Mouse (Mus musculus): ENCODE data around the gene Plekhg5. TPM values are rescaled to one million over a fixed set of nuclear protein-coding genes. Genes with fewer than 3 reads are reported as not detected.

Plekhg5 gene
- polyA plus RNA-seq, 1 experiment from 2014 or later = 3.9 TPM

GRCm38 (mm10) chr4:152097911-152098799 lies 25.9 kb downstream of the Plekhg5 start:
- no peak for DNase-seq (ENCODE audit: low spot score)

DNA sequence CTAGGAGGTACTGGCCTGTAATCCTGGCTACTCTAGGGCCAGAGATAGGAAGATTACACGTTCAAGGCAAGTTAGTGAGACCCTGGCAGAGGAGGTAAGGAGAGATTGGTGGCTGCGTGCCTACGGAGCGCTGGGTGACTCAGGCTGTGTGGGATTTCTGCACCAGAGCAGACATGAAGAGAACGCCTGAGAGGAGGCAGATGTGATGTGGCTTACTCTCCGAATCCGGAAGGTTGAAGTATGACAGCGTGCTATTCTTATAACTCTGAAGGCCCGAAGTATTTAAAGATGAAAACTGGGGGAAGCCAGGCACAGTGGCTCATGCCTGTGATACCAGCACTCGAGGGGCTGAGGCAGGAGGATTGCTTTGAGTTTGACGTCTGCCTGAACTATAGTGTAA lies 28.2 kb downstream of the Plekhg5 start:
- DNase-seq (ENCODE audit: low spot score) = no peak

DNA sequence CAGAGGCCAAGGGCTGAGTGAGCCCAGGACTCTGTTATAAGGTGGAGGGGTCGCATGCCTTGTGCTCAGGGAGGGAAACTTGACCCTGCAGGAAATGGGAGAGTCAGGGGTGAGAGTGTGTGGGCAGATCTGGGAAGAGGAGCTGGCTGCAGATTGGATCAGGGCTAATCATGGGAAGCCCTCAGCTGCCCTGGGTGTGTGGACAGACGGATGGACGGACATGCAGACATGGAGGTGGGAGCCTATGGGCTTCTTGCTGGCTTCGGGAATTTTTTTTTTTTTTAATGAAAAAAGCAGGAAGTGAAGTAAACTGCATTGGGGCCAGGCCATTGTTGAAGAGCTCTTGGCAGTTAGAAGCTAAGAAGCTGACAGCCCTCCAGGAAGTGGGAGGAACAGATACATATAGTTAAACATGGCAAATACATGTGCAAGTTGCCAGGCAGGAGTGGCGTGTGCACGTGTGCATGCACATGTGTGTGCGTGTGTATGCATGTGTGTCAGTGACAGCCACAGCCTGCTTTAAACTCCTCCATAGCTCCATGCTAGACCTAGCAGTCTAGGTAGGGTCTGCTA lies 28.9 kb downstream of the Plekhg5 start:
- DNase-seq (ENCODE audit: low spot score) = no peak

DNA sequence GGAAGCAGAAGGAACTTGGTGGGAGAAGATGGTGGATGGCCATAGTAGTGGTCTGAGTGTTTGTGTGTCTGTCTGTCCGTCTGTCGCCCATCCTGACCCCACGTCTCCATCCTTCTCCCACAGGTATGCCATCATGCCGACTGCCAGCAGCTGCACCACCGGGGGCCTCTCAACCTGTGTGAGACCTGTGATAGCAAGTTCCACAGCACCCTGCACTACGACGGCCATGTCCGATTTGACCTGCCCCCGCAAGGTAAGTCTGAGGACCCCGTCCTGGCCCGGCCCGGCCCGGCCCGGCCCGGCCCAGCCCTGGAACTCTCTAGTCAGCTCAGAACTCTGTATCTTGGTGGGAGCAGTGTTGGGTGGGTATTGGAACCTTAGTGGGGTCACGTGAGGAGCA lies 29.6 kb downstream of the Plekhg5 start:
- no peak for DNase-seq (ENCODE audit: low spot score)

DNA sequence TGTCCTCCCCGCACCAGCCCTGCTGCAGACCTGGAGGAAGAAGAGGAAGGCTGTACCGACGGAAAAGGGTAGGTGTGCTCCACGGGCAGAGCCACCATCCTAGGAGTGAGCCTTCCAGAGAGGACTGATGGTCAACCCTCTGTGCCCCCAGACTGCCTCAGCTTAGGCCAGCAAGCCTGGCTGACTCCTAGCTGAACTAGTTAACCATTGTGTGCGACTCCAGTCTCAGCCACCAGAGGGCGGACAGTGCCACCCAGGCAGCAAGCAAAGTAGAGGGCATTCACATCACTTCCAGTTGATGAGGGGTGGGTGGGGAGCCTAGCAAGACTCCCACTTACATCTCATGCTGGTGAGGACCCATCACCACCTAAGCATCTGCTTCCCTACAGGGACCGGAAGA lies 30.7 kb downstream of the Plekhg5 start:
- peak; percentile 77 for DNase-seq (ENCODE audit: low spot score)

DNA sequence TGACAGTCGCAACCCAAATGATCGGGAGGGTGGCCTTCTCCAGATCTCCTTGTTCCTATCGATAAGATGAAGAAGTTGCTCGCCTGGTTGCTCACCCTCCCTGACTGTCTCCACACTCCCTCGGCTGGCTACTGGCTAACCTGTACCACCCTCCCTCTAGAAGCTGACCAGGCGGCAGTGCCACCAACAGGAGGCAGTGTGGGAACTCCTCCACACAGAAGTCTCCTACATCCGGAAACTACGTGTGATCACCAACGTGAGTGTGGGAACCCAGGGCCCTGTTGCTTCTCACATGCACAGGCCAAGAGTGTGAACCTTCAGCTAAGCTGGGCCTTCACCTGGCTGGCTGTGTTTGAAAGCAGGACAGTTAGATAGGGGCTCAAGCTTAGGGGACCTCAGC lies 34.4 kb downstream of the Plekhg5 start:
- no peak for DNase-seq (ENCODE audit: low spot score)

DNA sequence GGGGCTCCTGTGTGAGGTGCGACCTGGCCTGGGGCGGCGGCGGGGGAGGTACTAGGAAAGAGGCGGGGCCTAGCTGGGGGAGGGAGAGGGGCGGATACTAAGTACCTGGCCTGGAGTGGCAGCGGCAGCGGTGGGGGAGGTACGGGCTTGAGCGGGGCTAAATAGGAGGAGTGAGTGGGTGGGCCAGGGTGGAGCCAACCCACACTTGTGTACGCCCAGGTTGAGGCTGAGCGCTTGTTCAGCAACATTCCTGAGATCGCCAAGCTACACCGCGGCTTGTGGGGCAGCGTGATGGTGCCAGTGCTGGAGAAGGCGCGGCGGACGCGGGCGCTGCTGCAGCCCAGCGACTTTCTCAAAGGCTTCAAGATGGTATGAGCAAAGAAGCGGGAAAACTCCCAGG lies 35.2 kb downstream of the Plekhg5 start:
- peak; percentile 55 for DNase-seq (ENCODE audit: low spot score)

DNA sequence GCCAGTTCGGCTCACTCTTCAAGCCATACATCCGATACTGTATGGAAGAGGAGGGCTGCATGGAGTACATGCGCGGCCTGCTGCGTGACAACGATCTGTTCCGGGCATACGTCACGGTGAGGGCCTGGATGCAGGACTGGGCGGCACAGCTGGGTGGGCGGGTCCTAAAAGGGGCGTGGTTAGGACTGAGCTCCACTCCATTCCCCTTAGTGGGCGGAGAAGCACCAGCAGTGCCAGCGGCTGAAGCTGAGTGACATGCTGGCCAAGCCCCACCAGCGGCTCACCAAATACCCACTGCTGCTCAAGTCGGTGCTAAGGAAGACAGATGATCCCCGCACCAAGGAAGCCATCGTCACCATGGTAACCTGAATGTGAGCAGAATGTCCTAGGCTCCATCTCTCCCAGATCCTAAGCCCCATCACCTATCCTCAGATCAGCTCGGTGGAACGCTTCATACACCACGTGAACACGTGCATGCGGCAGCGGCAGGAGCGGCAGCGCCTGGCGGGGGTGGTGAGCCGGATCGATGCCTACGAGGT lies 35.7 kb downstream of the Plekhg5 start:
- no peak for DNase-seq (ENCODE audit: low spot score)

- DNase-seq (ENCODE audit: low spot score) = no peak
These were observed 36.4 kb downstream of the Plekhg5 start for GRCm38 (mm10) chr4:152108673-152109072.

GRCm38 (mm10) chr4:152109509-152109908 lies 37.2 kb downstream of the Plekhg5 start:
- DNase-seq (ENCODE audit: low spot score) = no peak

DNA sequence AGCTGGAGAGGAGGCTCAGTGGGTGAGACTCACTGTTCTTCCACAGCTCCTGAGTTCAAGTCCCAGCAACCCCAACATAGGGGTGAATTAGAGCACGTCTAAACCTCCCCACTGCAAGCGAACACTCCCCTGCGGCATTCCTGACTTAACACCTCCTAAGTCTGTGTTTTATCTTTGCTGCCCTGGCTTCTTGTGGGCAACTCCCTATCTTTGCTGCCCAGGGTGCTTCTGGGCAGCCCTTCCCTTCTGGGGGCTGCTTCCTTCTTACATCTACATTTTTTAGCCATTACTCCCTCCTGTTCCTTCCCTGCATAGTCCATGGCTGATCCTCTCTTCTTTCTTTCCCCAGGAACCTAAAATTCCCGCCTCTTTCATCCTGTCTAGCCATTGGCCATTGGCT lies 38.4 kb downstream of the Plekhg5 start:
- DNase-seq (ENCODE audit: low spot score) = no peak

DNA sequence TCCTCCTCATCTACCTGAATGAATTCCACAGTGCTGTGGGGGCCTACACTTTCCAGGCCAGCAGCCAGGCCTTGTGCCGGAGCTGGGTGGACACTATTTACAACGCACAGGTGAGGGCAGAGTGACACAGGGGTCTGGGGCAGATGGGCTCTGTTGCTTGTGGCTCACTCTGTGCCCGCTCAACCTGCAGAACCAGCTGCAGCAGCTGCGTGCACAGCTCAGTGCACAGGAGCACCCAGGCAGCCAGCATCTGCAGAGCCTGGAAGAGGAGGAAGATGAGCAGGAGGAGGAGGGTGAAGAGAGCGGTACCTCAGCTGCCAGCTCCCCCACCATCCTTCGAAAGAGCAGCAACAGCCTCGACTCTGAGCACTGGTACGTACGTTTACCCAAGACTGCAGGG lies 40.0 kb downstream of the Plekhg5 start:
- no peak for DNase-seq (ENCODE audit: low spot score)

- DNase-seq (ENCODE audit: low spot score) = no peak
These were observed 41.8 kb downstream of the Plekhg5 start for GRCm38 (mm10) chr4:152114080-152114479.

DNA sequence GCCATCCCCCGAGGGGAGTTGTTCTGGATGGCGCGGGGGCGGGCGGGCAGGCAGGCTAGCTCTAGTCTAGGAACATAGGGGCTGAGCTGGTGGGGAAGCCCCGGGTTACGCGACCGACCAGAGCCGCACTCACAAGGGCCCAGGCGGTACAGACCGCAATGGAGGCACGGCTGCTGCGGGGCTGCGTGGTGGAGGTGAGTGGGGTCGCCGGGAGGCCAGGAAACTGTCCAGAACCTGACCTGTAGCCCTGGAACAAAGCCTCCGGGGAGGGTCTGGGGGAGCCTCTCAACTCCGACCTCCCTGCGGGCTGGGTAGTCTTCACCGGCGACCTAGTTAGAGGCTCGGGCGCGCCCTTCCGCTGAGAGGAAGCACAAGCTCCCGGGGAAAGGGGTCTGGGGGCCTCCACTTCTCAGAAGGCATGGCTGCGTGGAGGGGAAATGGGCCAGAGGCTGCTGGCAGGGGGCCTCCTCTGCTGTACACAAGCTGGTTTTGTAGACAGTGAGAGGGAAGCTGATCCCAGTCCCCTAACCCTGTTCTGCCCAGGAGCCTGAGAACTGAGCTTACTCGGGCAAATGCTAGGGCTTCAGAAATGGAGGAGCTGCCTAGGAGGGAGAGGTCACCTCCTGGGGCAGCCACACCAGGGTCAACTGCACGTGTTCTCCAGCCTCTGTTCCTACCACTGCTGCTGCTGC lies 43.8 kb downstream of the Plekhg5 start, which contains the start of gene Tnfrsf25:
Gene Tnfrsf25 (plus strand): TSS at position 14 of the 692 bp plus-strand sequence.
- DNase-seq (ENCODE audit: low spot score) = peak; percentile 80

GRCm38 (mm10) chr4:152117538-152117937 lies 45.2 kb downstream of the Plekhg5 start:
- DNase-seq (ENCODE audit: low spot score) = no peak

GRCm38 (mm10) chr4:152119396-152120292 lies 47.3 kb downstream of the Plekhg5 start:
- peak; percentile 64 for DNase-seq (ENCODE audit: low spot score)

GRCm38 (mm10) chr4:152120311-152121182 lies 48.2 kb downstream of the Plekhg5 start:
- peak; percentile 51 for DNase-seq (ENCODE audit: low spot score)

DNA sequence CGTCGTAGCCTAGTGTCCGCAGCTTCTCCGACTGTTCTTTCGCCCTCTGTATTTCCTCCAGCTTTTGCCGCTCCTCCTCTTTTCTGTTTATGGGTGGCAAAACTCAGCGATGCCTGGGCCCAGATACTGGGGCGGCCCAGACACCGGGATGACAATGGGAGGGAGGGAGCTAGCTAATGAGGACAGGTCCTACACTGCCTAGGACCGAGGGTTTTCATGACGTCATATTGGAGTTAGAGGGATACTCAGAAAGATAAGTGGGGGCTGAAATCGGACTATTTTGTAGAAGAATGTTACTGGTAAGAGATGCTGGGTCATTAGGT lies 48.8 kb downstream of the Plekhg5 start:
- DNase-seq (ENCODE audit: low spot score) = no peak

- peak; percentile 52 for DNase-seq (ENCODE audit: low spot score)
These were observed 52.2 kb downstream of the Plekhg5 start for GRCm38 (mm10) chr4:152124361-152124961.

Measured in thymus, postnatal 0 days (tissue).